In genomic region chr11:120250991-120251949, GRCm38 (mm10) we compare ENCODE assay signal across 9 mouse cellular contexts. TPM values are rescaled to one million over a fixed set of nuclear protein-coding genes. Genes with fewer than 3 reads are reported as not detected.
DNase-seq lines count a peak whose midpoint lies in the region; ATAC-seq and TF ChIP-seq lines count a peak whose summit lies in the region.
"Had no signal": no experiment of that assay in that cellular context is flagged by ENCODE, and none has a peak within 500 bp of the region (broad histone marks: within the 10 kb centered on the region; RNA-seq: fewer than 3 reads in every experiment).

No protein-coding gene starts in this region.

- TF ChIP-seq CTCF in kidney, postnatal 0 days (IDR thresholded peaks at IDR 0.05; ENCODE audit: low read depth): peak; percentile 11; the same call in 1 of the 2 replicates

- H3K9me3 ChIP-seq in kidney, postnatal 0 days (replicated peaks; ENCODE audit: low read length): no peaks in the 10 kb centered on the region
- no peaks in the 10 kb centered on the region for H3K9me3 ChIP-seq in heart, embryonic 11.5 days (replicated peaks; ENCODE audit: control insufficient read depth, low read length)

- H3K4me3 ChIP-seq in kidney, postnatal 0 days (replicated peaks; ENCODE audit: low read depth, low read length): no peak overlapping the region
- H3K4me3 ChIP-seq in heart, embryonic 11.5 days (ENCODE audit: low read depth, low read length): no peak overlapping the region

- 64% methylated on average over 18 of the region's 18 CpGs for WGBS in kidney, postnatal 0 days
- 65% methylated on average over 18 of the region's 18 CpGs for WGBS in heart, embryonic 11.5 days (ENCODE audit: insufficient replicate concordance)

- no peak overlapping the region for H3K9ac ChIP-seq in kidney, postnatal 0 days (ENCODE audit: low read depth, low read length)
- peak overlapping the region; percentile 28; the same call in 1 of the 2 replicates for H3K9ac ChIP-seq in heart, embryonic 11.5 days (ENCODE audit: low read depth, low read length)

- no peaks in the 10 kb centered on the region for H3K27me3 ChIP-seq in kidney, postnatal 0 days (ENCODE audit: insufficient read depth, low read length)
- no peaks in the 10 kb centered on the region for H3K27me3 ChIP-seq in heart, embryonic 11.5 days (ENCODE audit: control insufficient read depth, insufficient read depth, low read length)

- no peak for DNase-seq in kidney, postnatal 0 days (ENCODE audit: low spot score)
- DNase-seq in kidney, adult 8-10 months: no peak
- peak; percentile 56 for DNase-seq in ZHBTc4 (ENCODE audit: low read depth, low spot score)
- peak; percentile 63 for DNase-seq in lung, postnatal 10 days
- DNase-seq in cerebellum, adult 18-20 months: no peak
- DNase-seq in cerebellum, adult 11-12 months: no peak
- DNase-seq: kidney, postnatal 14 days had no signal

- ATAC-seq in kidney, postnatal 0 days (replicated peaks; ENCODE audit: low FRiP score, low read depth): no peak
- no peak for ATAC-seq in heart, embryonic 11.5 days (replicated peaks; ENCODE audit: insufficient number of reproducible peaks, low FRiP score, low TSS enrichment)
- ATAC-seq in megakaryocyte-erythroid progenitor cell, adult 5-6 weeks (replicated peaks; ENCODE audit: low FRiP score, low TSS enrichment, poor library complexity, severe bottlenecking): no peak

- H3K4me1 ChIP-seq in kidney, postnatal 0 days (replicated peaks; ENCODE audit: insufficient read depth, low read length): peaks cover 61% of the 10 kb centered on the region
- H3K4me1 ChIP-seq in heart, embryonic 11.5 days (ENCODE audit: control insufficient read depth, insufficient read depth, low read length): peaks cover 75% of the 10 kb centered on the region

- H3K36me3 ChIP-seq in kidney, postnatal 0 days (ENCODE audit: insufficient read depth, low read length): no peaks in the 10 kb centered on the region
- no peaks in the 10 kb centered on the region for H3K36me3 ChIP-seq in heart, embryonic 11.5 days (ENCODE audit: control insufficient read depth, insufficient read depth, low read length)

- no peak overlapping the region for H3K4me2 ChIP-seq in kidney, postnatal 0 days (ENCODE audit: low read length)
- H3K4me2 ChIP-seq in heart, embryonic 11.5 days: no peak overlapping the region

- H3K27ac ChIP-seq in kidney, postnatal 0 days: peak overlapping the region; percentile 69
- peak overlapping the region; percentile 3 for H3K27ac ChIP-seq in heart, embryonic 11.5 days (ENCODE audit: low read depth, low read length)

RNA-seq across cellular contexts. Expression of gene Bahcc1, which starts 18.5 kb away (rescaled TPM):
- polyA plus RNA-seq in kidney, postnatal 0 days (2015; fragmentation: Nextera tagmentation; extraction: Ambion mirVana): 8.2 and 8.6 TPM in 2 replicates
- polyA plus RNA-seq in heart, embryonic 11.5 days (2014; fragmentation: Nextera tagmentation; extraction: Ambion mirVana): 7.0 and 9.1 TPM in 2 replicates
- total RNA-seq in megakaryocyte-erythroid progenitor cell, adult 5-6 weeks (2014; fragmentation: Nextera tagmentation): 25.6 and 30.1 TPM in 2 replicates
- 6.7 and 7.0 TPM in 2 replicates for total RNA-seq in megakaryocyte-erythroid progenitor cell, adult 5-6 weeks (2017)

Comparison
In these comparisons a context has a peak if more than half of its experiments do, and no peak if none do; other contexts are left out.
1. DNase-seq: peak in ZHBTc4 (single experiment) and lung, postnatal 10 days (single experiment); none in kidney, postnatal 0 days (single experiment), kidney, adult 8-10 months (0 of 2), cerebellum, adult 18-20 months (0 of 2) and cerebellum, adult 11-12 months (single experiment).